Mouse (Mus musculus): ENCODE measurements around the gene Lin52.

Lin52 gene

DNA sequence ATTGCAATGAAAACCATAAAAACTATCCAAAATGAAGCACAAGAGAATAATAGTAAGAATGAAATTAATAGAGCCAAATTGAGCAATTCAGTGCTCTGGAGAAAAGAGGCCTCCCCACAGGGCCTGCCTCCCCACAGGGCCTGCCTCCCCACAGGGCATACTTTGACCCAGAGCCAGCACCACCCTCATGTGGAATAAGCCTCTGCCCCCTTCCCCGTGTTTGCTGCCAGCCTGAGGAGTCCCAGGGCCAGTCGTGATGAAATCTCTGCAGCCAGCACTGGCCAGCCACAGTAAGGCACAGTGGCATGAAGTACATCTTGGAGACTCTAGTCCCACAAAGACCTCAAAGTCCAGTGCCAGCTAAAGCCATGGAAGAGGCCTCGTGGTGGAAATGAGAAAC, 60.8 kb downstream of the Lin52 start:
- TF ChIP-seq GATA4 (IDR thresholded peaks at IDR 0.05; ENCODE audit: insufficient replicate concordance, low read length) = no peak

- TF ChIP-seq GATA4 (IDR thresholded peaks at IDR 0.05; ENCODE audit: insufficient replicate concordance, low read length) = no peak
These were observed 64.3 kb downstream of the Lin52 start for GRCm38 (mm10) chr12:84515486-84515885.

GRCm38 (mm10) chr12:84516642-84517041, 65.4 kb downstream of the Lin52 start:
- no peak for TF ChIP-seq GATA4 (IDR thresholded peaks at IDR 0.05; ENCODE audit: insufficient replicate concordance, low read length)

DNA sequence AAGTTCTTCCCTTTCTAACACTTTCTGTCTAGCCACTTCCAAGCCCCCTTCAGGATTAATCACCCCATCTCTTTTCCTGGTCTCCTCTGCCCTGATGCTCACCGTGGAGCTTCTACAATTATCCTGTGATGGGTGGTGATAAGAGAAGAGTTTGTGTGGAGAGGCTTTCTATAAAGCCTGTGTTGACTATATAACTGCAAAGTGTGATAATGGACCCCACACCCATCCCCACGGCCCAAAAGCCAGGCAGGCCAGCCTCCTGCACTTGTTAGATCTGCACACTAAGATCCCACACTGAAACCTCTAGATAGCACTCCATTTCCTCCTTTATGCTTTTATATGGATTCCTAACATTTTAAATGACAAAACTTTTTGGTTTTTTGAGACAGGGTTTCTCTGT, 66.8 kb downstream of the Lin52 start:
- no peak for TF ChIP-seq GATA4 (IDR thresholded peaks at IDR 0.05; ENCODE audit: insufficient replicate concordance, low read length)

- TF ChIP-seq GATA4 (IDR thresholded peaks at IDR 0.05; ENCODE audit: insufficient replicate concordance, low read length) = no peak
These were observed 72.5 kb downstream of the Lin52 start for GRCm38 (mm10) chr12:84523728-84524127.

DNA sequence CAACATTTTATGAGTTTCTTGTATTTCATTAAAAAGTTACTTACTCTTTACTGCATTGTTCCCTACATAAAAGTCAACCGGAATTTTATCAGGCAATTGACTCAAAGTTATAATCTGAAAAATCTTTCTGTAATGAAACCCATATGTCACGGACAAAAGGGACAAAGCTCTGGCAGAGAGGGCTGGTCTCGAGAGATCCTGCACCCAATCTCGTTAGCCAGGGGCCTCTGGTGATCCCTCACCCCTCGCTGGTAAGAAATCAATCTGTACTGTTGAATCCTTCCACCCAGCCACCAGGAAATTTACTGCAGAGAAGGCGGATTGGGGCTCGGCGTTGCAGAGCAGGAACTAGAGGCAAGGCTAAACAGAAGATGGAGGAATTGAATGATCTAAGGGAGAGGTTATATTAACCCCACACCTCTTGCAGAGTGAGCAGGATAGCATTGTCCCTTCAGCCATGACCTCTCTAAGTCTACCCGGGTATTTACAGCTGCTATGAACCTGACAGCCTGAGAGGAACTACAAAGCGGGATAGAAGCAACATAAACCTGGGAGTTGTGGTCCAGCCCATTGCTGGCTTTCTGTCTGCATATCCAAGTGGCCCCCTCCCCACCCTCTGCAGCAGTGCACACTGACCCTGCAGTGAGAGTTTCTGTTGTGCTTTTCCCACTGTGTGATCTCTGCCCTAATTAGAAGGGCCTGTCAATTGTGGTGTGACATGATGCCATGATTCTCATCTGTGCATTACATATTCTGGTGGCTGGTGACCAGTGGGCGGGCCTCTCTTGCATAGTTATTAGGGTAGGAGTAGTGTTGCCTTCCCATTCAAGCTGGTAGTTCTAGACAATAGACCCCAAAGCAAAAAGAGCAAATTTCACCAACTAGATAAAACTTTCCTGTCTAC, 73.2 kb downstream of the Lin52 start:
- TF ChIP-seq GATA4 (IDR thresholded peaks at IDR 0.05; ENCODE audit: insufficient replicate concordance, low read length) = no peak

- TF ChIP-seq GATA4 (IDR thresholded peaks at IDR 0.05; ENCODE audit: insufficient replicate concordance, low read length) = no peak
These were observed 74.2 kb downstream of the Lin52 start for GRCm38 (mm10) chr12:84525422-84525821.

- TF ChIP-seq GATA4 (IDR thresholded peaks at IDR 0.05; ENCODE audit: insufficient replicate concordance, low read length) = no peak
These were observed 79.2 kb downstream of the Lin52 start for GRCm38 (mm10) chr12:84530426-84530825.

- no peak for TF ChIP-seq GATA4 (IDR thresholded peaks at IDR 0.05; ENCODE audit: insufficient replicate concordance, low read length)
These were observed 80.9 kb downstream of the Lin52 start for GRCm38 (mm10) chr12:84531906-84532829.

DNA sequence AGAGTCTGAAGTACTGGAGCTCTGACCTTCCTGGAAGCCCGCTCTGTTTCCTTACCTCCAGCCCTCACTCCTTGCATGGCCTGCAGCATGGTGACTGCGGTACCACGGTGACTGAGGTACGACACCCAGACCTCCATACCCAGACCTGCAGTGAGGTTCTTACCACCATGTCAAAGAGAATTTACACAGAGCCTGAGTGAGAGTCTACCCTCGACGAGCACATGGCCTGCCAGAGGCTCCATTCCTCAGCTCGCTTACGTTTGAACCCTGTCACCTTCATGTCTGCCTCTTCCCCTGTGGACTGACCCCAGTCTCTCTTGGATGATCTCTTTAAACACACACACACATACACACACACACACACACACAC, 81.6 kb downstream of the Lin52 start:
- TF ChIP-seq GATA4 (IDR thresholded peaks at IDR 0.05; ENCODE audit: insufficient replicate concordance, low read length) = no peak

GRCm38 (mm10) chr12:84533706-84534486, 82.7 kb downstream of the Lin52 start:
- no peak for TF ChIP-seq GATA4 (IDR thresholded peaks at IDR 0.05; ENCODE audit: insufficient replicate concordance, low read length)

- TF ChIP-seq GATA4 (IDR thresholded peaks at IDR 0.05; ENCODE audit: insufficient replicate concordance, low read length) = no peak
These were observed 90.3 kb downstream of the Lin52 start for GRCm38 (mm10) chr12:84541391-84541958.

DNA sequence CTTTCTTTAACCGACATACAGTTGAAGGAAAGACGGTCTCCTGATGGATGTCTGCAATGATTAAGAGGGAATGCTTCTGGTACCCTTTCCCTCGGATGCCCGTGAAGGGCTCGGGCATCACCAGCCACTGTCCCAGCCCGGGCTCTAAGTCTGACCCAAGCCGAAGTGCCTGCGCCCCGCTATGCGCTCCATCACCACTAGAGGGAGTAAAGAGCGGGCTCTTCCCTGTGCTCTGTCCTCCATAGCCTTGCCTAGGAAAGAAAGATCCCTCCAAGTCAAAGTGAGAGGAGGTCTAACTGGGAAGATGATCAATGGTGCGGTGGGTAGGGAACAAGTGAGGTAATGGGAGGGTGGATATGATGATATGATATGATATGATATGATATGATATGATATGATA, 94.8 kb downstream of the Lin52 start:
- TF ChIP-seq GATA4 (IDR thresholded peaks at IDR 0.05; ENCODE audit: insufficient replicate concordance, low read length) = no peak

DNA sequence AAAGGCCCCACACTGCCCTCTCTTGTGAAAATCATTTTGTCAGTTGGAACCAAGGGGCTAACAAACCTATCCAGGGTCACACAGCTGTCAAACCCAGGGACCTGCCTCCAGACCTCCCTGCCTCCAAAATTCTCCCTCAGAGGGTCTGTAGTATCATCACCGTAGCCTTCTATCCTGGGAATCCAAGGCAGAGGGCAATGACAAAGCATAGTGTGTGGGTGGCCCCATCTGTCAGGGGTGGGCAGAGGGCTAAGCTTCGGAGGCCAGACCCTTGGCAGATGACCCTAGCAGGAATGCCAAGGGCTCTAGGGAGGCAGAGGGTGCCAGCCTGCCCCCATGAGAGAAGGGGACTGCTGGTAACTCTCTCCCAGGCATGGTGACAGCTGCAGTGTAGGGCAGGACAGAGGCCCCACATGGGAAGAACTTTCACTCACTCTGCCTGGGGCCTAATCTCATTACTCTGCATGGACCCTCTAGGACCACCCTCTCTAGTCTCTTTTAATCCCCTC, 95.4 kb downstream of the Lin52 start:
- no peak for TF ChIP-seq GATA4 (IDR thresholded peaks at IDR 0.05; ENCODE audit: insufficient replicate concordance, low read length)

DNA sequence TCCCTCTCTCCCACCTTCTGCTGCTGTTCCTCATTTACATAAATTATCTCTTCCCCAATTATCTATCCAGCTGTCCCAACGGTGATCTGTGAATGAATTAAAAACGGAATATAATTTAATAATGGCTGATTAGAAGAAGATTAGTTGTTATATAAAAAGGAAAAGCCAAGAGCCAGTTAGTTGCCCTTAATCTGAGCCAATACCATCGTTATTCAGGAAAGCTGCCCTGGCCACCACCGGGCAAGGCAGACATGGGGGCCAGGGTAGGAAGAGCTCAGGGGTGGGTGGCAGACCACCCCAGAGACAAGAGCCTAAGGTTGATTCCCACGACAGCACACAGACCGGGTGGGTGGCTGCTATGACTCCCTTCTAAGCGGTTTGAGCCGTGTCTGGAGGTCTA, 97.0 kb downstream of the Lin52 start:
- no peak for TF ChIP-seq GATA4 (IDR thresholded peaks at IDR 0.05; ENCODE audit: insufficient replicate concordance, low read length)

Data from liver, adult (tissue).